Mouse (Mus musculus) left cerebral cortex, postnatal 25 days (tissue): ENCODE data around the gene Cers6. TPM values are rescaled to one million over a fixed set of nuclear protein-coding genes. Genes with fewer than 3 reads are reported as not detected.
A peak's percentile ranks its signal among the peaks of the same experiment; 100 is the strongest.

Experiments used
- DNase-seq, 2 experiments: peaks; one replicate each; pipeline ENCODE4 v3.0.0; 2022; ENCODE audit warnings: low spot score in 2 of 2, mixed read lengths in 1 of 2
- intact Hi-C: fragments of 180-260 bp; cut with DNase I; formaldehyde crosslinking; loops from one replicate; pipeline ENCODE4 v1.15.1; 2025
- total RNA-seq, 2 experiments: library from RNA; stranded (reverse); gene quantifications; 2 replicates each; pipeline ENCODE4 v1.2.3; 2021

Cers6 gene
- total RNA-seq, 2 experiments from 2014 or later = 72.1 to 76.6 TPM

GRCm38 (mm10) chr2:68873653-68874441 lies 12.6 kb downstream of the Cers6 start:
- intact Hi-C loops = no loop called here
- peak in 1 of 2 experiments; percentile 69 for DNase-seq

GRCm38 (mm10) chr2:68874575-68874974 lies 13.3 kb downstream of the Cers6 start:
- intact Hi-C loops = no loop called here
- DNase-seq = no peak

GRCm38 (mm10) chr2:68879071-68879651 lies 17.9 kb downstream of the Cers6 start:
- intact Hi-C loops = no loop called here
- DNase-seq = no peak

GRCm38 (mm10) chr2:68884573-68884972 lies 23.3 kb downstream of the Cers6 start:
- intact Hi-C loops = loop anchor here (1.0 kb wide), 1 partner anchor 12 kb away; no protein-coding TSS in a partner anchor

GRCm38 (mm10) chr2:68885206-68885605 lies 24.0 kb downstream of the Cers6 start:
- intact Hi-C loops = no loop called here
- no peak for DNase-seq

More at GRCm38 (mm10) chr2:68884573-68884972, 23.3 kb downstream of the Cers6 start:
- DNase-seq = peak; percentile 68 to 93

GRCm38 (mm10) chr2:68885766-68886496 lies 24.7 kb downstream of the Cers6 start:
- intact Hi-C loops = no loop called here
- DNase-seq = no peak

- DNase-seq = no peak
- intact Hi-C loops = no loop called here
Observed at GRCm38 (mm10) chr2:68886661-68887060, 25.4 kb downstream of the Cers6 start.

GRCm38 (mm10) chr2:68888094-68888705 lies 27.0 kb downstream of the Cers6 start:
- no peak for DNase-seq
- intact Hi-C loops = no loop called here

GRCm38 (mm10) chr2:68889661-68890170 lies 28.5 kb downstream of the Cers6 start:
- DNase-seq = no peak
- intact Hi-C loops = no loop called here

- no peak for DNase-seq
Observed at GRCm38 (mm10) chr2:68892476-68892875, 31.2 kb downstream of the Cers6 start.

GRCm38 (mm10) chr2:68895044-68895764 lies 34.0 kb downstream of the Cers6 start:
- intact Hi-C loops = no loop called here

More at GRCm38 (mm10) chr2:68892476-68892875, 31.2 kb downstream of the Cers6 start:
- intact Hi-C loops = no loop called here

GRCm38 (mm10) chr2:68896196-68896595 lies 35.0 kb downstream of the Cers6 start:
- intact Hi-C loops = loop anchor here (1.0 kb wide), 1 partner anchor 12 kb away; no protein-coding TSS in a partner anchor
- peak; percentile 56 to 93 for DNase-seq

More at GRCm38 (mm10) chr2:68895044-68895764, 34.0 kb downstream of the Cers6 start:
- no peak for DNase-seq

GRCm38 (mm10) chr2:68899770-68900521 lies 38.7 kb downstream of the Cers6 start:
- no peak for DNase-seq
- intact Hi-C loops = no loop called here

GRCm38 (mm10) chr2:68900640-68901378 lies 39.6 kb downstream of the Cers6 start:
- intact Hi-C loops = no loop called here
- no peak for DNase-seq

- intact Hi-C loops = no loop called here
- DNase-seq = no peak
Observed at GRCm38 (mm10) chr2:68901708-68902107, 40.5 kb downstream of the Cers6 start.

- DNase-seq = no peak
- intact Hi-C loops = no loop called here
Observed at GRCm38 (mm10) chr2:68902546-68902945, 41.3 kb downstream of the Cers6 start.

GRCm38 (mm10) chr2:68906921-68907320 lies 45.7 kb downstream of the Cers6 start:
- intact Hi-C loops = no loop called here

More at GRCm38 (mm10) chr2:68906921-68907320, 45.7 kb downstream of the Cers6 start:
- DNase-seq = no peak
